Mouse (Mus musculus) liver, embryonic 12.5 days (tissue): ENCODE measurements around the gene Scyl2. TPM values are rescaled to one million over a fixed set of nuclear protein-coding genes. Genes with fewer than 3 reads are reported as not detected.
"Not testable (repeated sequence)": the region's sequence is repeated elsewhere in the genome, so short reads cannot be mapped to it uniquely, and the experiment has no call there.

Experiments used
- ATAC-seq: fragments of 200-750 bp; cut with Nextera tagmentation; 2 replicates; pipeline ENCODE4 v1.8.0; 2017; ENCODE audit warnings: moderate number of reproducible peaks, mild to moderate bottlenecking, moderate library complexity
- H3K27ac ChIP-seq: fragments of 300-500 bp; sonication (generic); 2 replicates; pipeline ENCODE4 v1.5.1; 2016; ENCODE audit warnings: mild to moderate bottlenecking
- H3K27me3 ChIP-seq: fragments of 300-500 bp; sonication (generic); replicated peaks from 2 replicates; pipeline ENCODE4 v1.6.1; 2016; ENCODE audit warnings: mild to moderate bottlenecking, moderate library complexity
- H3K36me3 ChIP-seq: fragments of 300-500 bp; sonication (generic); 2 replicates; pipeline ENCODE4 v1.6.1; 2016; ENCODE audit warnings: mild to moderate bottlenecking, moderate library complexity
- H3K4me1 ChIP-seq: fragments of 300-500 bp; sonication (generic); 2 replicates; pipeline ENCODE4 v1.6.1; 2016
- H3K4me2 ChIP-seq: fragments of 300-500 bp; sonication (generic); 2 replicates; pipeline ENCODE4 v1.6.1; 2016; ENCODE audit warnings: mild to moderate bottlenecking, moderate library complexity
- H3K4me3 ChIP-seq: fragments of 300-500 bp; sonication (generic); 2 replicates; pipeline ENCODE4 v1.5.1; 2016; ENCODE audit warnings: mild to moderate bottlenecking, moderate library complexity
- H3K9ac ChIP-seq: fragments of 300-500 bp; sonication (generic); 2 replicates; pipeline ENCODE4 v1.6.1; 2016; ENCODE audit warnings: mild to moderate bottlenecking, moderate library complexity
- H3K9me3 ChIP-seq: fragments of 300-500 bp; sonication (generic); replicated peaks from 2 replicates; pipeline ENCODE4 v1.6.1; 2016; ENCODE audit warnings: mild to moderate bottlenecking, moderate library complexity
- WGBS: fragments of 180-500 bp; shearing (Covaris S2); methylation state at CpG from one replicate; pipeline ENCODE4 v1.1.7; 2016; ENCODE audit not compliant: insufficient replicate concordance; 5-methylcytosine and 5-hydroxymethylcytosine counted together
- polyA plus RNA-seq: library from polyadenylated mRNA; unstranded; fragments of >200 nt; fragmentation: Nextera tagmentation; extraction: Ambion mirVana; gene quantifications from 2 replicates; pipeline ENCODE4 v1.2.1, GENCODE M21; 2016

Gene Scyl2
- polyA plus RNA-seq, 1 experiment from 2014 or later, result 6.2 TPM

DNA sequence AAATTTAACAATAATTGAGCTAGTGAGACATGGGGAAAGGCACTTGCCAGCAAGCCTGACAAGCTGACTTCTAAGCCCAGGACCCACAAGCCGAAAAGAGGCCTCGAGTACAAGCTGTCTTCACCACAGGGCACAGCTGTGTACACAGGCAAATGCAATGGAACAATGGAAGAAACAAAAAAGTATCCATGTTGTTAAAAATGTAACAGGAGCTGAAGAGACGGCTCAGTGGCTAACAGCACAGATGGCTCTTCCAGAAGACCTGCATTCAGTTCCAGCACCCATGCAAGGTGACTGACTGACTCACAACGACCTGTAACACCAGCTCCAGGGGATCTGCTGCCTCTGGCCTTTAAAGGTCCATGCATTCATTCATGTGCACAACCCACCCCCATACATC is 9.5 kb downstream of the Scyl2 start:
- H3K4me3 ChIP-seq, result no peak overlapping the region
- no peak overlapping the region for H3K4me2 ChIP-seq
- ATAC-seq, result no peak
- peaks cover 21% of the 10 kb centered on the region for H3K4me1 ChIP-seq
- no peaks in the 10 kb centered on the region for H3K27me3 ChIP-seq
- WGBS, result 73% methylated on average over 4 of the region's 4 CpGs
- H3K27ac ChIP-seq, result no peak overlapping the region
- H3K36me3 ChIP-seq, result peaks cover 20% of the 10 kb centered on the region
- H3K9me3 ChIP-seq, result no peaks in the 10 kb centered on the region
- H3K9ac ChIP-seq, result no peak overlapping the region

DNA sequence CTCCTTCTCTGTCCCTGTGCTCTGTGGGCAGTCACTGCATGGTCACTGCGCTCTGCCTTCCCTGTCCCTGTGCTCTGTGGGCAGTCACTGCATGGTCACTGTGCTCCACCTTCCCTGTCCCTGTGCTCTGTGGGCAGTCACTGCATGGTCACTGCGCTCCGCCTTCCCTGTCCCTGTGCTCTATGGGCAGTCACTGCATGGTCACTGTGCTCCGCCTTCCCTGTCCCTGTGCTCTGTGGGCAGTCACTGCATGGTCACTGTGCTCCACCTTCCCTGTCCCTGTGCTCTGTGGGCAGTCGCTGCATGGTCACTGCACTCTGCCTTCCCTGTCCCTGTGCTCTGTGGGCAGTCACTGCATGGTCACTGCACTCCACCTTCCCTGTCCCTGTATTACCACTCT is 15.7 kb downstream of the Scyl2 start:
- H3K27me3 ChIP-seq, ATAC-seq, H3K27ac ChIP-seq, H3K4me1 ChIP-seq, H3K4me2 ChIP-seq, H3K9ac ChIP-seq, H3K9me3 ChIP-seq, H3K4me3 ChIP-seq: not testable (repeated sequence)
- peaks cover 25% of the 10 kb centered on the region for H3K36me3 ChIP-seq
- 90% methylated on average over 5 of the region's 5 CpGs for WGBS

DNA sequence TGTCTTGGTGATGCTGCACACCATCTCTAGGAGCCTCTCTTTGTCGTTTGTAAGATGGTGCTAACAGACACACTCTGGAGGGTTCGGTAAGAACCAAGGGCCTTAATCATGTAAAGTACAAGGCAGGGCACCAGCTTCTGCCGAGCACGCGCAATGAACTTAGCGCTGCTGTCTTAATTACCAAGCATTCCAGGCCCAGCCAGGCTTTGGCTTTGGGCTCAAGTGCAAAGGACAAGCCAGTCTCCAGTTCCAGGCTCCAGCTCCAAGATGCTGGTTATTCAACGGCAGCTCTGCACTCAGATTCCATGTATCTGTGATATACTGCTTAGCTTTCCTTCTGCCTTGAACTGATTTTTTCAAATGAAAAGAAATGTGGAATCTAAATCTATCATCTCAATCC is 18.5 kb downstream of the Scyl2 start:
- 87% methylated on average over 7 of the region's 7 CpGs for WGBS
- Histone ChIP-seq H3K27ac (no peak overlapping the region), H3K9me3 (no peaks in the 10 kb centered on the region)

DNA sequence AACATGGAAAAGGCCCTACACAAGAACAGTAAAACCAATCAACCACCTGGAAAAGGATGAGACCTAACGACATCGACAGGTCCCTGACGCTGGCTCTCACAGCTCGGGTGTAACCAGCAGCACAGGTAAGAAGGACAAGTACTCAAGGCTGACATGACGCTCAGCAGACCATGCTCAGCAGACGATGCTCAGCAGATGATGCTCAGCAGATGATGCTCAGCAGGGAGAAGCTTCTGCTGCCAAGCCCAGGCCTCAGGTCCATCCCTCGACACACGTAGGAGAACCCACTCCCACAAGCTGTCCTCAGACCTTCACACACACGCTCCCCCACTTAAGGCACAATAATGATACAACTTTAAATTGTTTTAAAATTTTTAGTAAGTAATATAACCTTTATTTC is 20.4 kb downstream of the Scyl2 start:
- Histone ChIP-seq H3K27ac (no peak overlapping the region), H3K9me3 (no peaks in the 10 kb centered on the region), H3K4me3 (no peak overlapping the region), H3K9ac (no peak overlapping the region), H3K4me1 (no peaks in the 10 kb centered on the region), H3K36me3 (peaks cover 42% of the 10 kb centered on the region), H3K27me3 (no peaks in the 10 kb centered on the region), H3K4me2 (no peak overlapping the region)
- 85% methylated on average over 9 of the region's 9 CpGs for WGBS
- ATAC-seq, result no peak

More for the DNA sequence above, 18.5 kb downstream of the Scyl2 start:
- Histone ChIP-seq H3K4me3 (no peak overlapping the region), H3K36me3 (peaks cover 29% of the 10 kb centered on the region), H3K27me3 (no peaks in the 10 kb centered on the region), H3K9ac (no peak overlapping the region), H3K4me2 (no peak overlapping the region), H3K4me1 (no peaks in the 10 kb centered on the region)
- ATAC-seq, result no peak

DNA sequence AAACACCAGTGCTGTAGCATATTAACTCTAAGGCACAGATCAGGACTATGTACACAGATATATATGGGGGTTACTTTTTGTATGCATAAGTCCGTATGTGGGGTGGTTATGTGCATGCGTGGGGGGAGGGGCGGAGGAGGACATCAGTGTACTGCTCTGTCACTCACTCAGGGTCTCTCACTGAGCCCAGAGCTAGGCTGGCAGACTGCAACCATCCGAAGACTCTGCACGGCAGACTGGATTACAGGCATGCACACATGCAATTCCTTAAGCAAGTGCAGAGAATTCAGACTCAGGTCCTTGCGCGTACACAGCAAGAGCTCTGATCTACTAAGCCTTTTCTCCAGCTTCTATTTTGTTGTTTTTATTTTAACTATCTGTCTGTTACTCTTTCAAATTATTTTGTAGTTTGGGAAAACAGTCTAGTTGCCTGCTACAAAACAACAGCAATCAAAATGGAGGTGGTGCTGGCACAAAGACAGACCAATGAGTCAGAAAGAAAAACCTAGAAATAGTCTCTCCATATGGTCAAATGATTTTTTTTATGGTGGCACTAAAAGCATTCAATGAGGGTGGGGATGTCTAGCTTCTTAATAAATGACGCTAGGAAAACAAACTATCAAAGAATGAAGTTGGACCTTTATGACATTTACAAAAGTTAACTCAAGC is 21.0 kb downstream of the Scyl2 start:
- Histone ChIP-seq H3K27me3 (no peaks in the 10 kb centered on the region), H3K36me3 (peaks cover 48% of the 10 kb centered on the region), H3K4me3 (no peak overlapping the region), H3K4me2 (no peak overlapping the region), H3K27ac (no peak overlapping the region), H3K9me3 (no peaks in the 10 kb centered on the region), H3K9ac (no peak overlapping the region), H3K4me1 (no peaks in the 10 kb centered on the region)
- no peak for ATAC-seq
- 83% methylated on average over 8 of the region's 8 CpGs for WGBS

DNA sequence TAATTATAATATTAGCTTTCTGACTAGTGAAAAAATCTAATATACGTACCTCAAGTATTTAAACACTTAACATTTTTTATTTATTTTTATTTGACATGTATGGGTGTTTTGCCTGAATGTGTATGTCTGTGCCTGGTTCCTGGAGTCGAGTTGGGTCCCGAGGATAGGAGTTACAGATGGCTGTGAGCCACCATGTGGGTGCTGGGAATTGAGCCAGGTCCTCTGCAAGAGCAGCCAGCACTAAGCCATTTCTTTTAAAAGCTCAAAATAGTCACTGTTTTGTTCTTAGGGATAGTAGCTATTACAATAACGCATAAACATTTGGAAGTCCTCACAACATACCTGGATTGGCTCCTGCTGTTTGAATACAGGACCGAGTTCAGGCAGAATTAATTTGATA is 29.7 kb downstream of the Scyl2 start:
- Histone ChIP-seq H3K27me3 (no peaks in the 10 kb centered on the region), H3K4me2 (no peak overlapping the region), H3K9ac (no peak overlapping the region), H3K4me3 (no peak overlapping the region), H3K9me3 (no peaks in the 10 kb centered on the region), H3K27ac (no peak overlapping the region), H3K4me1 (no peaks in the 10 kb centered on the region), H3K36me3 (peaks cover 83% of the 10 kb centered on the region)
- ATAC-seq, result no peak
- 83% methylated on average over 5 of the region's 5 CpGs for WGBS

DNA sequence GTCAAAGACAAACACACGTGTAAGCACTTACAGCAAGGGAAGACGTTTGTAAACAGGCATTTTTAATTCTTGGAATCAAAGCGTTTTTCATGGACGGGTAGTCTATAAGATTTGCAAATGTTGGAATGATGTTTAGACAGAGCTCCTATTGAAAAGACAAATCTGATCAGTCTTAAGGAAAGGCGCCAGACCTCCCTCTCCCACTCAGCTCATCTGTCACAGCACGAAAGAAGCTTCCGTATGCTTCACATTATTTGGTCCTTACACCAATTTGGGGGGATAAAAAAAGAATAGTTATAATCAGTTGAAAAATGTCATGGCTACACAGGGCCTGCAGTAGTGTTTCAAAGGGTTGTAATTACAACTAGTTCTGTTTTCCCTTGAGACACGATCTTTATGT is 33.2 kb downstream of the Scyl2 start:
- H3K9me3 ChIP-seq, result no peaks in the 10 kb centered on the region
- peaks cover 81% of the 10 kb centered on the region for H3K36me3 ChIP-seq
- H3K9ac ChIP-seq, result no peak overlapping the region
- no peak overlapping the region for H3K27ac ChIP-seq
- WGBS, result 77% methylated on average over 8 of the region's 8 CpGs
- no peak overlapping the region for H3K4me2 ChIP-seq
- ATAC-seq, result no peak
- no peak overlapping the region for H3K4me3 ChIP-seq
- no peaks in the 10 kb centered on the region for H3K27me3 ChIP-seq
- H3K4me1 ChIP-seq, result no peaks in the 10 kb centered on the region

DNA sequence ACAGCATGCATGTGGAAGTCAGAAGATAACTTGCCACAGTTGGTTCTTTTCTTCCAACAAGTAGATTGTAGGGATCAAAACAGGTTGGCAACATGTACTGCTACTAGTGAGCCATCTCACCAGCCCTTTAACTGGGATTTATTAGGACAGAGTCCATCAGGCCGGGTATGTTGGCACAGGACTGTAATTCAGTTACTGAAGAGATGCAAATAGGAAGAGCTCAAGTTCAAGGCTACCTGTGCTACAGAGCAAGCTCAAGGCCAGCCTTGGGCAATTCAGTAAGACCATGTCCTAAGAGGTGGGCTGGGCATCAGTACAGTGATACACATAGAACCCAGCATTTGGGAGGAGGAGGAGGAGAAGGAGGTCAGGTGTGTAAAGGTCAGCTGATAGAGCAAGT is 34.4 kb downstream of the Scyl2 start:
- H3K27me3 ChIP-seq, result no peaks in the 10 kb centered on the region
- H3K4me1 ChIP-seq, result no peaks in the 10 kb centered on the region
- H3K27ac ChIP-seq, result no peak overlapping the region
- H3K4me2 ChIP-seq, result no peak overlapping the region
- peaks cover 80% of the 10 kb centered on the region for H3K36me3 ChIP-seq
- no peak for ATAC-seq
- 72% methylated on average over 1 of the region's 1 CpGs for WGBS
- H3K9me3 ChIP-seq, result no peaks in the 10 kb centered on the region
- no peak overlapping the region for H3K9ac ChIP-seq
- no peak overlapping the region for H3K4me3 ChIP-seq

DNA sequence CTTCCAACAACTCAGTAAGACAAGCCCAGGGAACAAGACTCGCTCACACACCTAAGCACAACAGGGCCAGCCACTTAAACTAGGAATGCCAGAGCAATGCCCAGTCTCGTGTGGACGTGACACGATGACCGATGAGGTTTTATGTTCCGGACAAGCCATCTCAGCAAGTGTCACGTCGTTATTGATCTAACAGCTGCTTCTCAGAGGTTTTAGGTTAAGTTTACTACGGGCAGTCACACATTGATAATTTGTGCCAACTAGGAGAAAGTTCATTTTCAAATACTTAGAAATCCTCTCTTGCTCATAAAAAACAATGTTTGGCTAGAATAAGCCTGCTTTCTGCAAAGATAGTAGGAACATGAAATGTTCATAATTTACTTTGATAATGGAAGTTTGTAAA is 39.2 kb downstream of the Scyl2 start:
- Histone ChIP-seq H3K4me1 (no peaks in the 10 kb centered on the region), H3K4me3 (no peak overlapping the region), H3K9ac (no peak overlapping the region), H3K27me3 (no peaks in the 10 kb centered on the region), H3K27ac (no peak overlapping the region), H3K9me3 (no peaks in the 10 kb centered on the region), H3K4me2 (no peak overlapping the region), H3K36me3 (peaks cover 81% of the 10 kb centered on the region)
- WGBS, result 82% methylated on average over 9 of the region's 9 CpGs
- no peak for ATAC-seq

DNA sequence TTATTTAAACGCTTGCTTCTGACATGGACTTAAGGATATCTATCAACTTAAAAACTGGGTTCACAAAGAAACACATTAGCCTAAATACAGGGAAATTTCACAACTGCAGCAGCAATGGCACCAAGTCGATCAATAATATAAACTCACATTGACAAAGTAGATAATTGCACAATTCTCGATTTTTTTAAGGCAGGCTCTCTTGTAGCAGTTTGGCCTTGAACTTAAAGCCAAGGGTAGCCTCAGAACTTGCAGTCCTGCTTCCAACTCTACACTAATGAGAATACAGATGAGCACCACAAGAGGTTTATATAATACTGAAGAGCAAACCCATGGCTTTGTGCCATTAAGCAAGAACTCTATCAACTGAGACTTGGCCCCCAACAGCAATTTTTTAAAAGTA is 49.1 kb downstream of the Scyl2 start:
- no peak overlapping the region for H3K9ac ChIP-seq
- H3K27ac ChIP-seq, result no peak overlapping the region
- H3K36me3 ChIP-seq, result peaks cover 27% of the 10 kb centered on the region
- ATAC-seq, result no peak
- no peak overlapping the region for H3K4me2 ChIP-seq
- peaks cover 5% of the 10 kb centered on the region; the same call in 1 of the 2 replicates for H3K4me1 ChIP-seq
- H3K4me3 ChIP-seq, result no peak overlapping the region
- WGBS, result 69% methylated on average over 3 of the region's 3 CpGs
- H3K27me3 ChIP-seq, result no peaks in the 10 kb centered on the region
- H3K9me3 ChIP-seq, result no peaks in the 10 kb centered on the region

DNA sequence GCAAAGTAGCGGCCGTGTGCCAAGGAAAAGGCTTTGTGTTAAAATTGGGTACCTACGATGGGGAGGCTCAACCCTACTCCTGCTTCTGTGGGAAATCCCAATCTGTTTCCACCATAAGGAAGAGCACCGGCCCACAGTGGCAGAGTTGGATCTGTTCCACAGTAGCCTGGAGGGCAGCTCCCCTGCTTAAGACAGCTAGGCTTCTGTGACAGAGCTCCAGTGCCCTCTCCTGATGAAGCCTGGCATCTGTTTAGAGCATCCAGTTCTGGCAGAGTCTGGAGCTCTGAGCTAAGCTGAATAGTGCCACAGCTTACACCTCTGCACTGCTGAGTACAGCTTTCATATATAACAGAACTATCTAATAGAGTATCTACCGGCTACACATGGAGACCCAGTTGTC is 51.1 kb downstream of the Scyl2 start:
- H3K4me3 ChIP-seq, result no peak overlapping the region
- WGBS, result 78% methylated on average over 5 of the region's 5 CpGs
- H3K4me2 ChIP-seq, result no peak overlapping the region
- peaks cover 5% of the 10 kb centered on the region; the same call in 1 of the 2 replicates for H3K4me1 ChIP-seq
- H3K36me3 ChIP-seq, result peaks cover 7% of the 10 kb centered on the region
- H3K9ac ChIP-seq, result no peak overlapping the region
- H3K27me3 ChIP-seq, result no peaks in the 10 kb centered on the region
- no peaks in the 10 kb centered on the region for H3K9me3 ChIP-seq
- no peak overlapping the region for H3K27ac ChIP-seq
- ATAC-seq, result no peak

DNA sequence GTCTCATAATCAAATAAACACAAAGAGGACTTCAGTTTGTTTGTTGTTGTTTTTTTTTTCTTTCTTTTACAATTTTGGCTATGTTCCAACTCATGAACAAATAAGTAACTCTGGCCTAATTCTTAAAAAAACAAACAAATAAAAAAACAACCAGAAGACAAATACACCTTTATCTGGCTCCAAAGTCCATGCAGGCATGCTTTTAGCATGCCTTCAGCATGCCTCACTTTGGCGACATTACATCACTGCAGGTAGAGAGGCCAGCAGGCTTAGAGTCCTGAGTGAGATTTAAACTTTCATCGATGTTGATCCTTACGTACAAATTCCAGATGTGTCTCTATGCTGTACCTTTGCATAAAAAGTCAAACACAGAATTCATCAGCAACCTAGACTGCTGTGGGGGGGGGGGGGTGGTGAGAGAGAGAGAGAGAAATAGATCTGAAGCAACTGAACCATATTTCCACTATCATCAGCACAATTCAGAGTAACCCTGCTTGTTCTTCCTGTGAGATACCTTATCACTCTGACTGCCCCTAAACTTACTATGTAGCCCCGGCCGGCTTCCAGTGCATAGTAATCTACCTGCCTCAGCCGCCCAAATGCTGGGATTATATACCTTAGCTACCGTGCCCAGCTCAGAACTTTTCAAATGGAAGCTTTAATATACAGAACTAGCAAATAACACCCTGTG is 52.2 kb downstream of the Scyl2 start:
- Histone ChIP-seq H3K27ac (no peak overlapping the region), H3K27me3 (no peaks in the 10 kb centered on the region), H3K4me3 (no peak overlapping the region), H3K4me2 (no peak overlapping the region), H3K9me3 (no peaks in the 10 kb centered on the region), H3K36me3 (0 out of 2 replicates have a peak, but pooled peaks cover 5% of the 10 kb centered on the region), H3K4me1 (peaks cover 5% of the 10 kb centered on the region; the same call in 1 of the 2 replicates), H3K9ac (no peak overlapping the region)
- 50% methylated on average over 7 of the region's 7 CpGs for WGBS
- ATAC-seq, result no peak
